Mouse (Mus musculus): ENCODE results near the gene Gys1. TPM values are rescaled to one million over a fixed set of nuclear protein-coding genes. Genes with fewer than 3 reads are reported as not detected.
"Not testable (repeated sequence)": the region's sequence is repeated elsewhere in the genome, so short reads cannot be mapped to it uniquely, and the experiment has no call there.

Gene Gys1
- total RNA-seq, 2 experiments from 2014 or later = 40.4 to 61.6 TPM

DNA sequence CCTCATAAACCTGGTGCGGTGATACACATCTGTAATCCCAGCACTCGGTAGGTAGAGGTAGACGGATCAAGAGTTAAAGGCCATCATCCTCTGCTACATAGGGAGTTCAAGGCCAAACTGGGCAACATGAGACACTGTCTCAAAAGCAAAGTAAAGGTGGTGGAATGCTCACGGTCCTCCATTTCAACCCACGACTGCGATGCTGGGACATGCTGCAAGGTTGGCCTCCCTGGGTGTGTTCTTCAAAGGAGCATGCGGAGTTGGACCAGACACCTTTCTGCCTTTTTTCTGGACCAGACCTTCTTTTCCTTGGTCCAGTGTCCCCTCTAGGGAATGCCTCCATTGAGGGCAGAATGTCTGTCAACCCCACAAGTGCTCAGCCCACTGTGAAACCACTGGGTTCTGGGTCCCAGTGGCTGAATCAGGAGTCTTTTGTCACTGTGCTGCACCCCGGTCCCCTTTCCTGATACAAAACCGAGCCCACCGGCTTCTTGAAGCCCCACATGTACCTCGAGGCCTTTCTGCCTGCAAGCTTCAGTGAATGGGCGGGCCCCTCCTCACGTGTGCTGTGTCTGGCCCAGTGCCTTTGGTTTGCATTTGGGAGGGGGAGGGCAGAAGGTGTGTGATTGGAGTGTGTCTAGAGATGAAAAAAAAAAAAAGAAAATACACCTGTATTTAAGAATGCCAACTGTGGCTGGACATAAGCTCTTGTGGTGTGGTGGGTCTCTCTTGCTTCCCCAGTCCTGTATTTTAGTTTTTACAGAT is 21.5 kb downstream of the Gys1 start:
- DNase-seq (ENCODE audit: low spot score in 2 of 2) = no peak

DNA sequence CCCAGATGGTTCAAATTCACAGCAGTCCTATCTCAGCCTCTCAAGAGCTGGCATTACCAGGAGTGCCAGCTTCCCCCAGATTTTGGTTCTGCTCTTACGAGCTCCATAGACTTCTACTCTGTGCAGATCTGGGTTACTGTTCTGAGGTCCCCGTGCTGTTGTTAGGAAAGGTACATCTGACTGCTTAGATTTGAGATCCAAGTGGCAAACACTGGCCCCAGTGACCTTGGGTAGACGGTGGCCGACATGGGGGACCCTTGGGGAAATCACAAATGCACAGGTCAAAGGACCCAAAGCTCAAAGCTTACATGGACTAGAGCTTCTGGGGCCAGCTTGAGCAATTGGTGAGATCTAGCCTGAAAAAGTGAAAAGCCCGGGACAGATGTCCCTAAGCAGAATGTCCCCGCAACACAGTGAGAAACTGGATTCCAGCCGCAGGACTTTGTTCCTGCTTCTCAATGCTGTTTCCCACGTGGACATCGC is 22.1 kb downstream of the Gys1 start:
- DNase-seq (ENCODE audit: low spot score in 2 of 2) = no peak

DNA sequence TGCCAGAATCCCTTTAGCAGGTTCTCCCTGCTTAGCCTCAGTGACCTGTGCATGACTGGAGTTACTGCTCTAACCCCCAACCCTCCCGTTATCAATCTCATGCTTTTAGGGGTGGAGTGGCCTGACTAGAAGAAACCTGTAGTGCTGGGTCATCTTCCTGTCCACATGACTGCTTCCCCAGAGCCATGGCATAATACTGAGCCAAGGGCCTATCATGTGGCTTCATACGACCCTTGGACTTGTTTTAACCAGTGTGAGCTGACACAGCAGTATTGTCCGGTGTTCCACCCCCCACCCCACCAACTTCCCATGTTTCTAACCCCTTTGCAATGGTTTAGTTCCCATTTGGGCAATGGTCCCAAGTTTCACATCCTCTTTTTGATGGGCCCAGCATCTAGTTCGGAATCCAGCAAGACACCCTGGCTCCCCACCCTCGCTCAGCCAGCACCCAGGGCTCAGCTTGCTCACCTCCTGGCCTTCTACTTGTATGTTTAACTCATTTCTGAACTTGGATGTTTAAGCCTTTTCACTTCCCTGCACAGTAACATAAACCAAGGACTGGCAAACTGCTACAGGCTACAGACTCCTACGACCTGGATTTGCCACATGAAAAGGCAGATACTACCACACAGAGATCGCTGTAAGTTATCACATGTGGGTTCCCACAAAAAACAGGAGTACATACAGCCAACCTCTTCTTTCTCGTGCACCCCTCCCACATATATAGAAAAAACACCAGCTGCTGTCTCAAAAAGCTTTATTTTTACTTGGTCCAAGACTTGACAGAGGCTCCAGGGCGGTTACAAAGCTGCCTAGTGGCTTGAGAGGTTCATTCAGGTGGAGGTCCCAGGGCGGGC is 22.8 kb downstream of the Gys1 start:
- DNase-seq (ENCODE audit: low spot score in 2 of 2) = no peak

DNA sequence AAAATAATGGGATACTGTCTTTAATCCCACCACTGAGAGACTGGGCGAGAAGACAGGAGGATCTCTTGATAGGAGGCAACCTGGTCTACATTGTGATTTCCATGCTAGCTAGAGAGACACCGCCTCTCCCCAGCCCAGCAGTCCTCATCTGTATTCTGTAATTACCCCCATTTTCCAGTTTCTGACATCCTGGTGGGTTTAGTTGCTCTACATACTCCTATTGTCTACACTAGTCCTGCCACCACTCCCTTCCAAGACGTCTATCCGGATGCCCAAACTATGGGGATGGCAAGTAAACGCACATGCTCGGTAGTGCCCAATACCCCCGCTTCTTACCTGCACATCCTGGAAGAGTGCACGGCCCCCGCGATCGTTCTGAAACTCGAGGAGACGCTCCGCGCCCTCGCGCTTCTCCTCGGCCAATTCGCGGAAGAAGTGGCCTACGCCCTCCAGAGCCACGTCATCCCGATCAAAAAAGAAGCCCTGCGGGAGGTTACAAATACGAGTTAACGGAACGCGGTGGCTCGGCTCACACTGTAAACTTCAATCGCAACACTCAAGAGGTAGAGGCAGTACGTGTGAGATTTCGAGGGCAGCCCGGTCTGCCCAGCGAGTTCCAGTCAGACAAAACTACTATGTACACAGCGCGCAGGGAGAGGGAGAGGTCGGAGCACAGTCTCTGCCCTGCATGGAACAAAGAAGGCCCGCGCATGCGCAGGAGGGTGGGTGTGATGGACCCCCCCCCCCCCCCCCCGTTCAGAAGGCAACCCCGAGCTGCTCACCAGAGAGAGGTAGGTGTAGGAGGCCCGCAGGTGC is 24.3 kb downstream of the Gys1 start:
- DNase-seq (ENCODE audit: low spot score in 2 of 2) = peak; percentile 62 to 75

DNA sequence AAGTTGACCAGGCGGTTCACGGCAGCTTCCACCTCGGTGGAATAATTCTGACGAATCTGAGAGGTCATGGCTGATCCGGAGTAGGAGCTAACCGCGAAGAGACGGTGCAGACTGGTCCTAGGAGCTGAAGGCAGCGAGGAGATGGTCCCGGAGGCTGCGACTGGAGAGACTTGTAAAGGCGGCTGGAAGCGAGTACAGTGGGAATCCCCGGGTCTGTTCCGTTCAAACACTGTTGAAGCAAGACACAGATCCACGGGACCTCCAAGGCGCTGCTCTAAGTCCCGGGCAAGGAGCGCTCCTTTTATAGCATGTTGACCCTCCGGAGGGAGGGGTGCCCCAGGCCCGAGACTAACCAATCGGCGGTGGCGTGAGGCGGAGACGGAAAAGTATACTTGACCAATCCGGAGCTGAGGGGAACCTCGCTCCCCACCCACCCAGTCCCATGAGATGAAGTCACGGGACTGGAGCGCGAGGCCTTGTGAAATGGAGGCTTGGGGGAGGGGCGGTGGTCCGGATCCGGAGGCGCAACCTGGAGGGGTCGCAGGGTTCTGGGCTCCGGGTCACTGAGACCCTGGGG is 25.0 kb downstream of the Gys1 start, which contains the start of gene Ftl1:
Gene Ftl1, minus strand, starts transcription at position 321 of the 577 bp plus-strand sequence.
- DNase-seq (ENCODE audit: low spot score in 2 of 2) = peak; percentile 97 to 98

DNA sequence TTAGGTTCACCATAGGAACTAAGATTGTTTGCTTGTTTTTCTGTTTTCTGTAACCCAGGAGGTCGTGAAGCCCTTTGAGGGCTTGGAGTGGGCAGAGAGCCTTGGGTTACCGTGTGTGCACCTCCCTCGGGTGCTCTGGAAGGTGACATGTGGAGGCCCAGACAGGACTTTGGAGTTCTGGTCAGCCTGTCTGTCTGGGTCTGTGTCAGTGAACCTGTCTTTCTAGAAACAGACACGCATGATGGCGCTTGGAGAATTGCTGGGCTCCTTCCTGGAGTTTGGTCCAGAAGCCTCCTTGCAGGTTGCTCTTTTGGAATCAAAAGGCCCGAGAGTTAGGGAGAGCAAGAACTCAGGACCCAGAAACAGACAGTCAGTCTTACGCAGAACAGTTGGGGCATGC is 25.7 kb downstream of the Gys1 start:
- DNase-seq (ENCODE audit: low spot score in 2 of 2) = no peak

DNA sequence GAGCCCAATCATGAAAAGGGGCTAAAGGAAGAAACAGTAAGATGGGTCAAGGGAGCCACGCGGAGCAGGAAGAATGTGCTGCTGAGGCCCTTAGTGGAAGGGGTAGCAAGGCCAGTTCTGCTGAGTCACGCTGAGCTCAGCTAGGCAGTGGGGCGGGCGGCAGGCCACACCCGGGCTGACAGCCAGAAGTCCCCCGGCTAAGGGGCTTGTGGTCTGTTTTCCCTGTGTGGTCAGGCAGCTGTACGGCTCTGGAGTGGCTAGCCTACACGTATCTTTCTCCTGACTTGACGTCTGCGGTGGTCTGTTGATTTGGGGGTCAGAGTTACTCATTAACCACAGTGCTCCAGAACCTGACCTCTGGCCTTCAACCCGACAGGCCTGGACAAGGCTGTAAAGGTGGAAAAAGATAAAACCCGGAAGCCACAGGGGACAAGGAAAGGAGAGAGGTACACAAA is 26.2 kb downstream of the Gys1 start:
- peak; percentile 71 to 74 for DNase-seq (ENCODE audit: low spot score in 2 of 2)

DNA sequence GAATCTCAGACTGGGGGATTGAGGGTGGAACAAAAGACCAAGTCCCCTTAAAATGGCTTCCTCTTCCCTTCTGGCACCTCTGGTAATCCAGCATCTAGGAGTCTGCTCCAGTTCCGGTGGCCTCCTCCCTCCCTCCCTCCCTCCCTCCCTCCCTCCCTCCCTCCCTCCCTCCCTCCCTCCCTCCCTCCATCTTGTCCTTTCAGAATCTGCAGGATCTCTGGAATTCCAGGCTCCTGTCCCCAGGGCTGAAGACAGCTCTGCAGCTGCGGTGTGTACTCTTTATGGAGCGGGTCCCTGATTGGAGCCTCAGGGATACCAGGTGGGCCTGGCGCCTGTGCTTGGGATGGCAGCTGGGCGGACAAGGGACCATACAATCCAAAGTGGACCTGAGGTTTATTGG is 26.7 kb downstream of the Gys1 start:
- DNase-seq (ENCODE audit: low spot score in 2 of 2) = no peak

DNA sequence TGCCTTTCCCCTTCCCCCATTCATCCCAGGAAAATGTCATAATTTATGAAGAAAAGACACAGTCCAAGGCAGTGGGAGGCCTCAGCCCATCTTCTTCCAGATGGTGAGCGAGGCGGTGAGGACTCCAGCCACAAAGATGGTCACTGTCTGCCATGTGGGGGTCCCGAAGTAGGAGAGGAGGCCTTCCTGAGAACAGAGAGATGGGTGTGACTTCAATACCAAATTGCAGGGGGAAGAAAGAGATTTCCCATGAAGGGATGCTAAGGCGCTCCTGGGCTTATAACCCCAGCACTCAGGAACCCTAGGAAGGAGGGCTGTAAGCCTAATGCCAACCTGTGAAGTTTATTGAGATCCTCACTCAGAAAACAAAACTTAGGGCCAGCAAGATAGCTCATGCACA is 27.1 kb downstream of the Gys1 start:
- no peak for DNase-seq (ENCODE audit: low spot score in 2 of 2)

DNA sequence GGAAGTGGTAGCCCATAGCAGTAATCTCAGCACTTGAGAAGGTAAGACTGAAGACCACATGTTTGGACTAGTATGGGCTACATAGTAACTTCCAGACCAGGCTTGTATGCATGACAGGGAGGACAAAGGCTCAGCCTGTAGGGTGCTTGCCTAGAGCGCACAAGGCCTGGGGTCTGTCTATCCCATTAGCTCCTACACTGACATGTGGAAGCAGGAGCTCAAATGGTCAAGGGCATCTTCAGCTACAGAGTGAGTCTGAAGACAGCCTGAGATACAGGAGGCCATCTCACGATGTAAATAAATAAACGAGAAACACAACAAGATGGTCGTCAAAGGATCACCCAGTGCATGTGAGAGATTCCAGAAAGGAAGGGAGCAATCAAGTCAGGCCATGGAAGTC is 27.7 kb downstream of the Gys1 start:
- DNase-seq (ENCODE audit: low spot score in 2 of 2) = no peak

DNA sequence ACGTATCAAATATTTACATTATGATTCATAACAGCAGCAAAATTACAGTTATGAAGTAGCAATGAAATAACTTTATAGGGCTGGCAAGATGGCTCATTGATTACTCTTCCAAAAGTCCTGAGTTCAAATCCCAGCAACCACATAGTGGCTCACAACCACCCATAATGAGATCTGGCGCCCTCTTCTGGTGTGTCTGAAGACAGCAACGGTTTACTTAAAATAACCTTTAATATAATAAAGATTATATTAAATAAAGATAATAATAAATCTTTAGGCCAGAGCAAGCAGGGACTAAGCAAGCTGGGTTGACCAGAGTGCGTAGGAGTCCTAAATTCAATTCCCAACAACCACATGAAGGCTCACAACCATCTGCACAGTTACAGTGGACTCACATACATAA is 28.2 kb downstream of the Gys1 start:
- not testable (repeated sequence) for DNase-seq (ENCODE audit: low spot score in 2 of 2)

DNA sequence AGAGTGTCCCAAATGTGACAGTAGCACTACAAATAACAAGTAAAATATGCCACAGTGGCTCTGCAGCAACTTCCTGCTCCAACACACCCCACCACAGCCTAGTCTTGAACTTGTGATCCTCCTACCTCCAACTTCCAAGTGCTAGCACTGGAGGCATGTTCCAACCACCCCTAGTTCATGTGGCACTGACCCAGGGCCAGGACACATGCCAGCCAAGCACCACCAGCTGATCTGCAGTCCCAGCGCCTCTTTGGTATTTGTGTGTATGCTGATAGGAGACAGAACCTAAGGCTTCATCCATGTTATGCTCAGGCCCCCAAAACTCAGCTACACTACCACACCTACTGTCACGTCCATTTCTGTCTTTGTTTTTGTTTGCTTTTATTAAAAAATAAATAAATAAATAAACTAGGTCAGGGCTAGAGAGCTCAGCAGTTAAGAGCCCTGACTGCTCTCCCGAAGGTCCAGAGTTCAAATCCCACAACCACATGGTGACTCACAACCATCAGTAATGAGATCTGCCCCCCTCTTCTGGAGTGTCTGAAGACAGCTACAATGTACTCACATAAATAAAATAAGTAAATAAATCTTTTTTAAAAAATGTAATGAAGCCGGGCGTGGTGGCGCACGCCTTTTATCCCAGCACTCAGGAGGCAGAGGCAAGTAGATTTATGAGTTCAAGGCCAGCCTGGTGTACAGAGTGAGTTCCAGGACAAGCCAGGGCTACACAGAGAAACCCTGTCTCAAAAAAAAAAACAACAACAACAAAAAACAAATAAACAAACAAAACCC is 29.5 kb downstream of the Gys1 start:
- DNase-seq (ENCODE audit: low spot score in 2 of 2) = no peak

DNA sequence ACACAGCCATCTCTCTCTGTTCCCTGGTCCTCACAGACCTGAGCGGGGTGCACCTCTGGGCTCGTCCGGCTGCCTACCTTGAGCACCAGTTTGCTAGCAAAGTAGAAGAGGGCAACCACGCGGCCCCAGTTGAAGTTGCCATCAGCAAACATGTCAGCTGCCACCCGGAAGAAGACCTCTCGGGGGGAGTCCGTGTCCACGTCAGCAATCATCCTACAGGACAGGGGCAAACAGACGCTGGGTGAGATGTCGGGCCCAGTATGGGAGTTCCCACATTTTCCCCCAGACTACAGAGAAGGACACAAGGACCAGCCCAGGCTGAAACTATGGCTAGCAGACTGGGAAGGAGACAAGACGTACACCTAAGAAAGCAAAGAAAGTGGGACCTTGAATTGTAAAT is 30.5 kb downstream of the Gys1 start:
- no peak for DNase-seq (ENCODE audit: low spot score in 2 of 2)

DNA sequence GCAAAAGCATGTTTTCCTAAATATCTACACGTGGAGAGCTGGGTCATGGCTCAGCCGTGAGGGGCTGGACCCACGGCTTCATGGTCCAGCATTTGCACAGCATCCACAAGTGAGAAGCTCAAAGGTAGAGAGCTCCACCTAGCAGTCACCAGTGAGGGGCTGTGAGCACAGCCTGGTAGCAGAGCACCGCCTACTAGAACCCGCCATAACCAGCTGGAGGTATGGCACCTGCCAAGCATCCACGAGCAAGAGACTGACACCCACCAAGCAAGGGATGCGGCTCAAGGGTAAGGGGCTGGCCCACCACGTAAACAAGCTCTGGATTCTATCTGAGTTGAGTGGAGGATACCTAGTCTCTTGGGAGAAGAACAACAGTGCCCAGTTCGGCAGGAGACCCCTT is 30.9 kb downstream of the Gys1 start:
- DNase-seq (ENCODE audit: low spot score in 2 of 2) = no peak

DNA sequence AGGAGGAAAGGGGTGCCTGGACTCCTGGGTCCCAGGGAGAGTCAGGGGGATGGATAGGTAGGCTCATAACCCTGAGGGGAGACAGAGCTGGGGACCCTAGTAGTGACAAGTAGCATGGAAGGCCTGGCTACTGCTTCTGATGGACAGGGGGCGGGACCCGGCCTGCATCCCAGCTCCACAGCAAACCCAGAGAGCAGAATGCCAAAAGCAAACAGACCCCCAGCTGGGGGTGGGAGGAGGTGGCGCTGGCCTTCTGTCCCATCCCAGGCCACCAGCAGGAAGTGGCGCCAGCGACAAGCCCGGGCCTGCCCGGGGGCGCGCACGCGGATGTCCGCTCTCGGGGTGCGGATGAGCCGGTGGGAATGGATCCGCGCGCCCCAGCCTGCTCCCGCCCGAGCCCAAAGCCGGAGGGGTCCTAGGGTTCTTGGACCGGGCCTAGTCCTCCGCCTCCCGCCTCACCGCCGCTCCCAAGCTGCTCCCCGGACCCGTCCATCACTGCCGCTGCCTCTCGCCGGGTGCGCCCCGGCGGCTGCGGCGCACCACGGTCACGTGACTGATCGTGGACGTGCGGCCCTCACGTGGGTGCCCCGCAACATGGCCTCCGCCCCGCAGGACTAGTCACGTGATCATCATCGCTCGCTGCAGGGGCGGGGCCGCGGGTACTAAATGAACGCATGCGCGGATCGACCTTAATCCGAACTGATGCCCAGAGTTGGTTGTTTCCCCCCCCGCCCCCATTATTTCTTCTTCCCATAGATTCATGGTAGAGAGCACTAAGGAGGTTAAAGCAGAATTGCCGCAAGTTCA is 31.8 kb downstream of the Gys1 start, which contains the start of gene Bax:
Gene Bax, minus strand, starts transcription at position 616 of the 807 bp plus-strand sequence.
- DNase-seq (ENCODE audit: low spot score in 2 of 2) = peak; percentile 88 to 91

DNA sequence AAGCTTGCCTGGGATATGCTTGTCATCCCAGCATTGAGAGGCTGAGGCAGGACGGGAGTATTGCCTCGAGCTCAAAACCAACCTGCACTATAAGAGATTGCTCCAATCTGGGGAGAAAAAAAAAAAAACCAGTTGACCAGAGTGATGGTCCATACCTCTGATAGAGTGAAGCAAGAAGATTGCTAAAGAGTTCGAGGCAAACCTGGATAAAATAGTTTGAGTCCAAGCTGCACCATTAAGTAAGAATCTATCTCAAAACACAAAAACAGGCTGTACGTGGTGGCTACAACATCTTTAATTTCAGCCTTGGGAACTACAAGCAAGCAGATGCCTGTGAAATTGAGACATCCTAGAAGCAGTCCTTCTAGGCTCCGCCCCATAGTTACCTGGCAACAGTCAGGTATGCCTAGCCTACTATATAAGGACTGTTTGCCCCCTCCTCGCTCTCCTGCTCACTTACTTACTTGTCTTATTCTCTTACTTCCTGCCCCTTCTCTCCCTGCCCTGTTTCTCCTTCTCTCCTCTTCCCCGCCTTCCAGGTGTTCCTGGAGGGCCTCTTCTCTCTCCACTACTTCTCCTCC is 32.5 kb downstream of the Gys1 start:
- DNase-seq (ENCODE audit: low spot score in 2 of 2) = no peak

DNA sequence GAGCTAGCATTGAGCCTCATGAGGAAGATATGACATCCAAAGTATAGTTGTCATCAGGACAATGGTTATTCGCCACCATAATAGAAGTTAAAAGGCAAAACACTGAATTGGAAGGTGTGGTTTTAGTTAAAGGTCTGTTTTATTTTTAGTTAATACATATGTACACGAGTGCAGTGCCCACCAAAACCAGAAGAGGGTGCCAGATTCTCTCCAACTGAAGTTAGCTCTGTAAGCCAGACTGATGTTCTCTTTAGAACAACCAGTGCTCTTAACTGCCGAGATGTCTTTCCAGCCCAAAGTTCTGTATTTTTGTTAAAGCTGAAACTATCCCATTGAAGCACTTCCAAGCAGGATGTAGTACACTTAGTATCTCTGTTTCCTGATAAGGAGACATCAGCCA is 36.2 kb downstream of the Gys1 start:
- peak; percentile 49 to 74 for DNase-seq (ENCODE audit: low spot score in 2 of 2)

DNA sequence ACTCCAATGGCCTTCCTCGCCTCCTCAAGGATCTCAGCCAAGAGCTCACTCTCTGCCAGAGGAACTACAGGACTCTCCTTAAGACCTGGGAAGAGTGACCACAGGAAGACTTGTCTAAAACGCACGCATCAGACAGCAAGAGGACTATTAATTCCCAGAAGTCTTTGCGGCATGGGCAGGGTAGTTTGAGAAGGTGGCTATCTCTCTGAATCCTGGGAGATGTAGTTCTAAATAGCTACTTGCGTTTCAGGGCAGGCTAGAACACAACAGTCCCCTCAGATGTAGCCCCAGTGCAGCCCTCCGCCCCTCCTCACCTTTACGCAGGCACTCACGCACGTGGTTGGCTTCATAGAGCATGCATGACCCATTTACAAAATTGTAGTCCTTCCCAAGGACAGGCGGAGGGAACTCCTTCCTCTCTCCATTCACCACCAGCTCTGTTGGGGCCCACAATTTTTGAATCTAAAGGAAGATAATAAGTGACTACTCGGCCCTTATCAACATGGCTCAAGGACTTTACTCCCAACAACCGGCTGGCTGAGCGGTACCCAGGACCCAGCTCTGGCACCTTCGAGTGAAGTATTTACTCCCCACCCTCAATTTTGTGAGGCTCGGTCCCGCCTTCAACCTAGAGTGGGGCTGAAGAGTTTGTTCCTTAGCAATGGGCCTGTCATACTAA is 40.8 kb downstream of the Gys1 start:
- no peak for DNase-seq (ENCODE audit: low spot score in 2 of 2)

All from adrenal gland, adult 18-20 months (tissue).